Mouse (Mus musculus) cerebellum, adult (tissue): Measurements from ENCODE around the gene Olfr483.

Experiments used
- ATAC-seq: cut with Nextera tagmentation; 2 replicates; pipeline ENCODE4 v1.9.2; 2017; ENCODE audit warnings: mild to moderate bottlenecking, moderate library complexity, mixed read lengths; ENCODE audit not compliant: insufficient number of reproducible peaks, low FRiP score, low TSS enrichment

Olfr483 gene

DNA sequence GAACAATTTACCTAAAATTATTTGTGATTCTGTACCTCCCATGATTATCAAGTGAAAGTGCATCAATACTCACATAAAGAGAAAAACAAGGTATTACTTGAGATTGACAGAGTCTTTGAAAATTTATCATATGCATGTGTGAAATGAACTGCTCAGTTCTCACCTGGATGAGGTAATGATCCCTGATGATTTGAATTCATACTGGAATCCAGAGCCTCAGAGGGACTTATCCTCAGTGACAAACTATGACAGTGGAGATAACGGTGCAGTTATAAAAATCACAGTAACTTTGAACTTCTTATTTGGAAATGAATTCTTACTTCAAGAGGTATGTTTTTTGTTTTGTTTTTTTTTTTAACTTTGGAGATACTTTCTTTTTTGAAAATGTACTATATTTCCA, at the start of gene Olfr483:
Gene Olfr483, plus strand, starts transcription at position 301 of the 400 bp plus-strand sequence.
- ATAC-seq = no peak

DNA sequence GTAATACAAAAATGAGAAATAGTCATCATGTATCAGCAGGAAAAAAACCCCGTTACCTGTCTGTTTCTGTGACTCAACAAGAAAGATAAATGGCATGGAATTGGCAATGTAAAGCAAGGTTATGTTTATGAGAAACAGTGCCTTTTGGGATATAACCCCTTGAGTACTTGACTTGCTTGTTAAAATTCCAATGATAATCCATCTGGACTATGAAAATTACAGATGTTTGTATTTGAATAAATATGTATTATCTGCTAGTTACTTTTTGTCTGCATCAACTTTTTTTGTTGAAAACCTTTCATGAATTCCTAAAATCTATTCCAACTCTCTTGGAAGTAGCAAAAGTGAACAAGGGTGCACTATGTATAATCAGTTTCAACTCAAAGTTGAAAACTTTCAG, 33.4 kb upstream of the Olfr483 start, which contains the start of gene Olfr480:
Gene Olfr480, minus strand, starts transcription at position 101 of the 400 bp plus-strand sequence.
- no peak for ATAC-seq

DNA sequence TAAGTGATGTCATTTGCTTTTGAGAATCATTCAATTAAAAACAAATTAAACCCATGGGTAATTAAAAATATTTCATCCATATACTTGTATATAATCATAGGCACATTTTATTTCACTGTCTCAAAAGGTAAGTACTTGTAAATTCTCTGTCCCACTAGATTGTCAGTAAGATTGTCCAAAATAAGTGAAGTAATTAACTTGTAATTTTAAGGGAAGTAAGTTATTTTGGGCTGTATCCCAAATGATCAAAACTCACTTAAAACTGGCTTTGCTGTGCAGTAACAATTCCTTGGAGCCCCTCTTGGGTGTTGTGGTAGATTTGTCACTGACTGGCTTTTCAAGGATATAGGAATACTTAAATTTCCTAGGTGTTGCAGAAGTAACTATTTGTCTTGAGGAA, 21.1 kb upstream of the Olfr483 start, which contains the start of gene Olfr481:
Gene Olfr481, plus strand, starts transcription at position 301 of the 400 bp plus-strand sequence.
- no peak for ATAC-seq

DNA sequence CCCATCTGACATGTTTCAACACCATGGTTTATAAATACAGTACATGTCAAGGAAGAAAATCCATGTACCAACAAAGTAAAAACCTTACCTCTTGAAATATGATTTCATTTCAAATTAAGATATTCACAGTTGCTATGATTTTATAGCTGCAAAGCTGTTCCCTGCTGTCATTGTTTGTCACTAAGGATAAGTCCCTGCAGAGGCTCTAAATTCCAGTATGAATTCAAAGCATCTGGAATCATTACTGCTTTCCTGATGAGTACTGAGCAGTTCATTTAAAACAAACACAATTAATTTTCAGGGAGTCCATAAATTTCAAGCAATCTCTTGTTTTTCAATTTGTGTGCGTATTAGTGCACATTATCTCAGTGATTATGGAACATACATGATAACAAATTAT, 3.2 kb upstream of the Olfr483 start, which contains the start of gene Olfr482:
Gene Olfr482, minus strand, starts transcription at position 101 of the 400 bp plus-strand sequence.
- no peak for ATAC-seq

DNA sequence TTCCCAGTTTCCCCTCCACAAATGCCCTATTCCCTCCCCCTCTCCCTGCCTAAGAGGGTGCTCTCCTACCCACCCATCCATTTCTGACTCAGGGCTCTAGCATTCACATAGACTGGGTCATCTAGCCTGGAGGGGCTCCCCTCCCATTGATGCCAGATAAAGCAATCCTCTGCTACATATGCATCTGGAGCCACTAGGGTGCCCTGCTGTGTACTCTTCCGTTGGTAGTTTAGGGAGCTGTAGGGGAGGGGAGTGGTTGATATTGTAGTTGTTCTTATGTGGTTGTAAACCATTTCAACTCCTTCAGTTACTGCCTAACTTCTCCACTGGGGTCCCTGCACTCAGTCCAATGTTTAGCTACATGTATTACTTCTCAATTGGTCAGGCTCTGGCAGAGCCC, 20.0 kb downstream of the Olfr483 start:
- no peak for ATAC-seq

DNA sequence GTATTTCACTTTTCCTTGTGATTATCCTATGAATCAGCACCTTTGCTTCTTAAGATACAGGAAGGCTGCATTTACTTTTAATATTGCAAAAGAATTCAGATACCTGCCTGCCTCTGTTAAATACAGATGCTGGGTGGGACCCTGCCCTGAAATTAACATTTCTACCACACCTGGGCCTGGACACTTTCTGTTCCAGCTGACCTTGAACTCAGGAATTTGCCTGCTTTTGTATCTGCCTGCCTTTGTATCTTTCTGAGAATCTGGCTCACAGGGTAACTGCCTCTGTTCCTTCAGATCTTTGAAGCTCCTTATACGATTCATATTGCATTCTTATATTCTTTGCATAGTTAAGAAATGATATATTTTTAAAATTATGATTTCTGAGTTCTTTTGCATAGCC, 20.8 kb downstream of the Olfr483 start:
- no peak for ATAC-seq

DNA sequence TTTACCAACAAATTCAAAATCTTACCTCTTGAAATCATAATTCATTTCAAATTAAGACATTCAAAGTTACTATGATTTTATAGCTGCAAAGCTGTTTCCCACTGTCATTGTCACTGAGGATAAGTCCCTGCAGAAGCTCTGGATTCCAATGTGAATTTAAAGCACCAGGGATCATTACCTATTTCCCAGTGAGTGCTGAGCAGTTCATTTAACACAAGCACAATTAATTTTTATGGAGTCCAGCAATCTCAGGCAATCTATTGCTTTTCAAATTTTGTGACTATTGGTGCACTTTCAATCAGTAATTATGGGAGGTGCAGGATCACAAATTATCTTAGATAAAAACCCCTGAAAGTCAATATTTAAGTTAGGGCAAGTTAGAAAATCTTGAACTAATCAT, 26.7 kb downstream of the Olfr483 start, which contains the start of gene Olfr484:
Gene Olfr484, minus strand, starts transcription at position 101 of the 400 bp plus-strand sequence.
- no peak for ATAC-seq
